37 mouse cellular contexts compared by ENCODE assay signal in the genomic region with DNA sequence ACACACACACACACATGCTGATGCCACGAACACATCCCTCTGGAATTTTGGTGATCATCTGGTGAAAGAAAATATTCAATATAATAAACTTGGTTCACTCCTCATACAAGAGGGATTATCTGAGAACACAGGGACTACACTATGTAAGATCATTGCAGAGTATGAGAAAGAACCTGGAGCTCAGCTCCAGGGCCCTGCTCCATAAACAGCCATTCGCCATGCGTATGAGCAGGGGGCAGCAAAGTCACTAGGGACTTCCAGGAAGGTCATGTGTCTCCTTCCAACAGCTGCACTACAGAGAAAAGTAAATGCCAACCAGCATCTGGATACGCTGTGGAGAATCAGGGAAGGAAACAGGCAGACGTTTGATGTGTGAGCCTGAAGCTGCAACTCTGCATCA. TPM values are rescaled to one million over a fixed set of nuclear protein-coding genes. Genes with fewer than 3 reads are reported as not detected.
DNase-seq lines count a peak whose midpoint lies in the region; ATAC-seq and TF ChIP-seq lines count a peak whose summit lies in the region.
"Had no signal": no experiment of that assay in that cellular context is flagged by ENCODE, and none has a peak within 500 bp of the region (broad histone marks: within the 10 kb centered on the region; RNA-seq: fewer than 3 reads in every experiment).

No protein-coding gene starts in this region.

- no peaks in the 10 kb centered on the region for H3K27me3 ChIP-seq in embryonic facial prominence, embryonic 10.5 days (replicated peaks; ENCODE audit: low read depth, poor library complexity, severe bottlenecking)
- H3K27me3 ChIP-seq in limb, embryonic 12.5 days = no peaks in the 10 kb centered on the region
- no peaks in the 10 kb centered on the region for H3K27me3 ChIP-seq in forebrain, postnatal 0 days (ENCODE audit: insufficient read depth, low read length)
- H3K27me3 ChIP-seq: CH12.LX; embryonic facial prominence, embryonic 12.5 days; forebrain, embryonic 12.5 days; forebrain, embryonic 15.5 days; heart, embryonic 13.5 days; hindbrain, embryonic 15.5 days; intestine, embryonic 15.5 days had no signal

- no peak overlapping the region for H3K4me2 ChIP-seq in limb, embryonic 12.5 days
- no peak overlapping the region for H3K4me2 ChIP-seq in forebrain, postnatal 0 days (ENCODE audit: low read depth)
- H3K4me2 ChIP-seq: embryonic facial prominence, embryonic 12.5 days; forebrain, embryonic 12.5 days; forebrain, embryonic 15.5 days; heart, embryonic 13.5 days; hindbrain, embryonic 15.5 days; intestine, embryonic 15.5 days had no signal

- no peaks in the 10 kb centered on the region for H3K36me3 ChIP-seq in embryonic facial prominence, embryonic 10.5 days (replicated peaks)
- H3K36me3 ChIP-seq in limb, embryonic 12.5 days = no peaks in the 10 kb centered on the region
- H3K36me3 ChIP-seq in forebrain, postnatal 0 days (ENCODE audit: insufficient read depth) = no peaks in the 10 kb centered on the region
- H3K36me3 ChIP-seq: embryonic facial prominence, embryonic 12.5 days; forebrain, embryonic 12.5 days; forebrain, embryonic 15.5 days; G1E; heart, embryonic 10.5 days; heart, embryonic 13.5 days; hindbrain, embryonic 15.5 days; intestine, embryonic 15.5 days had no signal

- no peaks in the 10 kb centered on the region for H3K9me3 ChIP-seq in embryonic facial prominence, embryonic 10.5 days
- no peaks in the 10 kb centered on the region for H3K9me3 ChIP-seq in limb, embryonic 12.5 days
- H3K9me3 ChIP-seq in forebrain, postnatal 0 days (ENCODE audit: low read length) = no peaks in the 10 kb centered on the region
- H3K9me3 ChIP-seq: embryonic facial prominence, embryonic 12.5 days; forebrain, embryonic 12.5 days; forebrain, embryonic 15.5 days; heart, embryonic 10.5 days; heart, embryonic 13.5 days; hindbrain, embryonic 15.5 days; intestine, embryonic 15.5 days had no signal

- H3K4me3 ChIP-seq in embryonic facial prominence, embryonic 10.5 days = no peak overlapping the region
- no peak overlapping the region for H3K4me3 ChIP-seq in limb, embryonic 12.5 days (replicated peaks)
- H3K4me3 ChIP-seq in forebrain, postnatal 0 days (ENCODE audit: low read depth, low read length) = no peak overlapping the region
- H3K4me3 ChIP-seq: embryonic facial prominence, embryonic 12.5 days; erythroblast, embryonic 14.5 days; forebrain, embryonic 12.5 days; forebrain, embryonic 15.5 days; gastrocnemius, adult 2 months; heart, adult 2 months; heart, embryonic 10.5 days; heart, embryonic 13.5 days; hindbrain, embryonic 15.5 days; intestine, embryonic 15.5 days had no signal

- peak; percentile 12 for DNase-seq in embryo, embryonic 10.5 days (ENCODE audit: low spot score)
- DNase-seq in embryonic facial prominence, embryonic 10.5 days (ENCODE audit: low spot score) = peak; percentile 18
- peak; percentile 17 for DNase-seq in forelimb bud, embryonic 11.5 days (ENCODE audit: low read depth, low spot score)
- DNase-seq in forebrain, postnatal 0 days = no peak
- DNase-seq in kidney, adult 9 months = no peak
- DNase-seq in thymus, postnatal 10 days (ENCODE audit: low spot score in 2 of 2) = no peak
- DNase-seq: adrenal gland, adult 2 months; adrenal gland, postnatal 14 days; B cell, adult 2 months; cerebellum, adult 11 months; cerebellum, adult 2 months; cerebellum, adult 9-11 months; cerebellum, postnatal 25 days; gastrocnemius, adult 2 months; gastrocnemius, postnatal 14 days; heart, adult 2 months; heart, postnatal 14 days; heart, postnatal 4 days; kidney, adult 11 months had no signal

- no peak overlapping the region; the same call in 1 of the 2 replicates for H3K27ac ChIP-seq in embryonic facial prominence, embryonic 10.5 days (replicated peaks)
- H3K27ac ChIP-seq in limb, embryonic 12.5 days = no peak overlapping the region
- H3K27ac ChIP-seq in forebrain, postnatal 0 days (ENCODE audit: low read depth, low read length) = no peak overlapping the region
- H3K27ac ChIP-seq: embryonic facial prominence, embryonic 12.5 days; forebrain, embryonic 12.5 days; forebrain, embryonic 15.5 days; gastrocnemius, adult 2 months; heart, adult 2 months; heart, embryonic 10.5 days; heart, embryonic 13.5 days; hindbrain, embryonic 15.5 days; intestine, embryonic 15.5 days had no signal

- H3K9ac ChIP-seq in limb, embryonic 12.5 days (replicated peaks) = no peak overlapping the region
- no peak overlapping the region for H3K9ac ChIP-seq in forebrain, postnatal 0 days
- H3K9ac ChIP-seq: embryonic facial prominence, embryonic 12.5 days; forebrain, embryonic 12.5 days; forebrain, embryonic 15.5 days; heart, embryonic 13.5 days; hindbrain, embryonic 15.5 days; intestine, embryonic 15.5 days had no signal

- 0 out of 2 replicates have a peak, but pooled peaks have one; percentile 20 for ATAC-seq in limb, embryonic 12.5 days (ENCODE audit: insufficient number of reproducible peaks, insufficient read depth, low FRiP score, low TSS enrichment, low read depth)
- ATAC-seq in forebrain, postnatal 0 days = no peak
- ATAC-seq: forebrain, embryonic 15.5 days; intestine, embryonic 15.5 days; Patski had no signal

- WGBS in embryonic facial prominence, embryonic 10.5 days = 44% methylated on average over 5 of the region's 5 CpGs
- 46% methylated on average over 5 of the region's 5 CpGs for WGBS in limb, embryonic 12.5 days
- WGBS in forebrain, postnatal 0 days = 85% methylated on average over 5 of the region's 5 CpGs

- no peak for TF ChIP-seq CTCF in forebrain, postnatal 0 days (IDR thresholded peaks at IDR 0.05; ENCODE audit: low read depth)

- H3K4me1 ChIP-seq in embryonic facial prominence, embryonic 10.5 days = peaks cover 5% of the 10 kb centered on the region
- H3K4me1 ChIP-seq in limb, embryonic 12.5 days (replicated peaks) = no peaks in the 10 kb centered on the region
- no peaks in the 10 kb centered on the region for H3K4me1 ChIP-seq in forebrain, postnatal 0 days (ENCODE audit: insufficient read depth)
- H3K4me1 ChIP-seq: embryonic facial prominence, embryonic 12.5 days; forebrain, embryonic 12.5 days; forebrain, embryonic 15.5 days; heart, embryonic 10.5 days; heart, embryonic 13.5 days; hindbrain, embryonic 15.5 days; intestine, embryonic 15.5 days had no signal

RNA-seq across cellular contexts. Expression of a gene that starts 49.9 kb away (rescaled TPM):
- not detected in 2 replicates for polyA plus RNA-seq in embryonic facial prominence, embryonic 10.5 days (2016; fragmentation: Nextera tagmentation; extraction: Ambion mirVana)
- polyA plus RNA-seq in limb, embryonic 12.5 days (2016; fragmentation: Nextera tagmentation; extraction: Ambion mirVana) = not detected in 2 replicates
- total RNA-seq in forebrain, postnatal 0 days (2014; rRNA removed) = 0.19 TPM in 1 of 2 replicates, not detected in the other
- polyA plus RNA-seq in forebrain, postnatal 0 days (2015; fragmentation: Nextera tagmentation; extraction: Ambion mirVana) = not detected in 2 replicates
- total RNA-seq: adrenal gland, adult 2 months; adrenal gland, postnatal 14 days; adrenal gland, postnatal 4 days; CH12.LX; common myeloid progenitor, adult 5-6 weeks; G1E; gastrocnemius, adult 2 months; gastrocnemius, postnatal 14 days; heart, adult 2 months; heart, postnatal 14 days; heart, postnatal 4 days had no signal
- polyA plus RNA-seq: adrenal gland, adult 2 months; cerebellum, adult 2 months; embryonic facial prominence, embryonic 12.5 days; erythroblast, embryonic 14.5 days; forebrain, embryonic 12.5 days; forebrain, embryonic 15.5 days; frontal cortex, adult 2 months; G1E; gonadal fat pad, adult 2 months; heart, adult 2 months; heart, embryonic 10.5 days; heart, embryonic 13.5 days; heart, embryonic 16.5 days; hindbrain, embryonic 11.5 days; hindbrain, embryonic 15.5 days; intestine, embryonic 15.5 days; Patski had no signal

Comparison
In these comparisons a context has a peak if more than half of its experiments do, and no peak if none do; other contexts are left out.
1. DNase-seq: peak in embryo, embryonic 10.5 days (single experiment), embryonic facial prominence, embryonic 10.5 days (single experiment) and forelimb bud, embryonic 11.5 days (single experiment); none in forebrain, postnatal 0 days (single experiment), kidney, adult 9 months (single experiment) and thymus, postnatal 10 days (0 of 2).